Mouse (Mus musculus) limb, embryonic 14.5 days (tissue): ENCODE results near the gene Prss12. TPM values are rescaled to one million over a fixed set of nuclear protein-coding genes. Genes with fewer than 3 reads are reported as not detected.
A peak's percentile ranks its signal among the peaks of the same experiment; 100 is the strongest.

Experiments used
- ATAC-seq: fragments of 200-750 bp; cut with Nextera tagmentation; 2 replicates; pipeline ENCODE4 v1.8.0; 2017; ENCODE audit warnings: low read depth, moderate number of reproducible peaks, moderate TSS enrichment; ENCODE audit not compliant: low FRiP score
- DNase-seq: peaks from one replicate; pipeline ENCODE4 v3.0.0-alpha.2; 2015; ENCODE audit warnings: low spot score
- H3K27ac ChIP-seq: fragments of 300-500 bp; sonication (generic); replicated peaks from 2 replicates; pipeline ENCODE4 v1.5.1; 2014; ENCODE audit warnings: low read depth, mild to moderate bottlenecking, low read length, moderate library complexity, mixed read lengths
- H3K27me3 ChIP-seq: fragments of 300-500 bp; sonication (generic); 2 replicates; pipeline ENCODE4 v1.6.1; 2014; ENCODE audit warnings: low read length, mixed read lengths; ENCODE audit not compliant: control insufficient read depth, insufficient read depth
- H3K36me3 ChIP-seq: fragments of 300-500 bp; sonication (generic); 2 replicates; pipeline ENCODE4 v1.6.1; 2014; ENCODE audit warnings: mild to moderate bottlenecking, low read length, moderate library complexity, mixed read lengths; ENCODE audit not compliant: control insufficient read depth, insufficient read depth
- H3K4me1 ChIP-seq: fragments of 300-500 bp; sonication (generic); 2 replicates; pipeline ENCODE4 v1.6.1; 2014; ENCODE audit warnings: antibody characterized with exemption, low read length, mixed read lengths; ENCODE audit not compliant: control insufficient read depth, insufficient read depth
- H3K4me2 ChIP-seq: fragments of 300-500 bp; sonication (generic); replicated peaks from 2 replicates; pipeline ENCODE4 v1.6.1; 2014; ENCODE audit warnings: low read depth, mild to moderate bottlenecking, low read length, moderate library complexity; ENCODE audit not compliant: severe bottlenecking
- H3K4me3 ChIP-seq: fragments of 300-500 bp; sonication (generic); replicated peaks from 2 replicates; pipeline ENCODE4 v1.5.1; 2014; ENCODE audit warnings: low read length
- H3K9ac ChIP-seq: fragments of 300-500 bp; sonication (generic); 2 replicates; pipeline ENCODE4 v1.6.1; 2014; ENCODE audit warnings: mild to moderate bottlenecking, low read depth, low read length, moderate library complexity; ENCODE audit not compliant: severe bottlenecking
- H3K9me3 ChIP-seq: fragments of 300-500 bp; sonication (generic); 2 replicates; pipeline ENCODE4 v1.6.1; 2016; ENCODE audit warnings: low read length; ENCODE audit not compliant: control insufficient read depth
- POLR2A ChIP-seq: fragments of 200-500 bp; IDR thresholded peaks from 2 replicates; pipeline ENCODE4 v1.8.0; 2012; ENCODE audit warnings: inconsistent platforms, mild to moderate bottlenecking, moderate library complexity, borderline replicate concordance; ENCODE audit not compliant: insufficient read depth, insufficient read length; ENCODE audit errors: extremely low read depth
- WGBS: fragments of 180-500 bp; shearing (Covaris S2); extraction: QIAGEN DNeasy Blood & Tissue Kit; methylation state at CpG from one replicate; pipeline ENCODE4 v1.1.7; 2014; 5-methylcytosine and 5-hydroxymethylcytosine counted together
- polyA plus RNA-seq, 2 experiments: library from polyadenylated mRNA; depleted of rRNA in 1 of 2; stranded (reverse) in 1 of 2; unstranded in 1 of 2; fragments of >200 nt; fragmentation: Nextera tagmentation in 1 of 2; extraction: Ambion mirVana in 1 of 2; gene quantifications; 2 replicates each; pipeline versions ENCODE4 v1.2.1 to v1.2.3; 2012 to 2014

The Prss12 gene
- polyA plus RNA-seq, 2 experiments, result 17.6 to 20.1 TPM

DNA sequence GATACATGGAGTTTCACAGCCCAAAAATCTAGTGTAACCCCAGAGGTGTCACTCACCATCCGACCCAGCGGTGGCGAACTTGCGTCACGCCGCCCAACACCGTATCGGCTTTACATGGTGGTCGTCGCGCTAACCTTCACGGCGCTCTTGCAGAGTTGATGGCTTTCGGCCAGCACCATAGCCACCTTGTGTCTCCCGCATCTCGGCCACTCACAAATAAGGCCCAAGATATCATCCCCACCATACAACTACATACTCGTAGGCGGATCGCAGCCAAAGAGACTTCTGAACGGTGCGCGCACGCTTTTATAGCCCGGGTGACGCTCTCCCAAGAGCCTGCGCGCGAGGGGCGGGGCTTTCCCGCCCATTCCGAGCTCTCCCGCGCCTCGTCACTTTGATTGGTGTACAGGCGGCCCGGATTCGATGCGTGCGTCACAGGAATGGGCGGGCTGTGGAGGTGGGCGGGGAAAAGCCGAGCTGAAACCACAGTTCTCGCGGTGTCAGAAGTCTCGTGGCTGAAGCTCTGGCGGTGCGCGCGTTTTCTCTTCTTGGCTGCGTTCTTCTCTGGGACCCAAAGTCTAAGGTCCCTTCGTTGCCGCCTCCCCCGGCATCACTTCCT lies 61.5 kb downstream of the Prss12 start:
- TF ChIP-seq POLR2A, result peak; percentile 100; the same call in 1 of the 2 replicates
- peak; percentile 99 for DNase-seq
- under 1% methylated on average over 53 of the region's 53 CpGs for WGBS
- H3K27me3 ChIP-seq, result no peaks in the 10 kb centered on the region
- peak overlapping the region; percentile 99 for H3K27ac ChIP-seq
- peak; percentile 96 for ATAC-seq
- H3K4me2 ChIP-seq, result peak overlapping the region; percentile 62
- H3K4me1 ChIP-seq, result peaks cover 11% of the 10 kb centered on the region
- peak overlapping the region; percentile 60 for H3K4me3 ChIP-seq
- H3K36me3 ChIP-seq, result peaks cover 8% of the 10 kb centered on the region; the same call in 1 of the 2 replicates
- no peaks in the 10 kb centered on the region for H3K9me3 ChIP-seq
- peak overlapping the region; percentile 89 for H3K9ac ChIP-seq

GRCm38 (mm10) chr3:123508675-123509376 lies 62.1 kb downstream of the Prss12 start:
- H3K27me3 ChIP-seq, result no peaks in the 10 kb centered on the region
- H3K4me1 ChIP-seq, result peaks cover 11% of the 10 kb centered on the region
- DNase-seq (peak; percentile 49), ATAC-seq (peak; percentile 67)
- peak overlapping the region; percentile 55 for H3K4me2 ChIP-seq
- H3K9me3 ChIP-seq, result no peaks in the 10 kb centered on the region
- H3K9ac ChIP-seq, result peak overlapping the region; percentile 85
- H3K27ac ChIP-seq, result peak overlapping the region; percentile 99
- WGBS, result 3% methylated on average over 36 of the region's 36 CpGs
- peak overlapping the region; percentile 60 for H3K4me3 ChIP-seq
- H3K36me3 ChIP-seq, result peaks cover 8% of the 10 kb centered on the region; the same call in 1 of the 2 replicates
- TF ChIP-seq POLR2A, result peak; percentile 91

DNA sequence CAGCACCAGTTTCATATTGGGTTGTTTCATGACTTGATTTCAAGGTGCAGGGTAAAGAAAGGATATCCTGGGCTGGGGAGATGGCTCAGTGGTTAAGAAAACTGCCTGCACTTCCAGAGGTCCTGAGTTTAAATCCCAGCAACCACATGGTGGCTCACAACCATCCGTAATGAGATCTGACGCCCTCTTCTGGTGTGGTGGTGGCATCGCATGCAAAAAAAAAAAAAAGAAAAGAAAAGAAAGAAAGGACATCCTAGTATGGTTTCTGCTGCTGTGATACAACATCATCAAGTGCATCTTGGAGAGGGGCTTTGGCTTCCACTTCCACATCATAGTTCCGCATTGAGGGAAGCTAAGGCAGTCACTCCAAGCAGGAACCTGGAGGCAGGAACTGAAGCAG lies 65.1 kb downstream of the Prss12 start:
- DNase-seq, result no peak
- Histone ChIP-seq H3K9ac (no peak overlapping the region), H3K27ac (no peak overlapping the region), H3K4me3 (no peak overlapping the region), H3K36me3 (peaks cover 5% of the 10 kb centered on the region; the same call in 1 of the 2 replicates), H3K9me3 (no peaks in the 10 kb centered on the region), H3K4me2 (no peak overlapping the region), H3K4me1 (peaks cover 5% of the 10 kb centered on the region), H3K27me3 (no peaks in the 10 kb centered on the region)
- 66% methylated on average over 4 of the region's 4 CpGs for WGBS
- no peak for TF ChIP-seq POLR2A
- ATAC-seq, result no peak

GRCm38 (mm10) chr3:123514886-123515285 lies 68.2 kb downstream of the Prss12 start:
- Histone ChIP-seq H3K36me3 (no peaks in the 10 kb centered on the region), H3K9ac (no peak overlapping the region), H3K27ac (no peak overlapping the region), H3K4me1 (no peaks in the 10 kb centered on the region), H3K9me3 (no peaks in the 10 kb centered on the region), H3K4me2 (no peak overlapping the region), H3K4me3 (no peak overlapping the region), H3K27me3 (no peaks in the 10 kb centered on the region)
- TF ChIP-seq POLR2A, result no peak
- ATAC-seq (no peak), DNase-seq (no peak)
- WGBS, result 41% methylated on average over 5 of the region's 5 CpGs

DNA sequence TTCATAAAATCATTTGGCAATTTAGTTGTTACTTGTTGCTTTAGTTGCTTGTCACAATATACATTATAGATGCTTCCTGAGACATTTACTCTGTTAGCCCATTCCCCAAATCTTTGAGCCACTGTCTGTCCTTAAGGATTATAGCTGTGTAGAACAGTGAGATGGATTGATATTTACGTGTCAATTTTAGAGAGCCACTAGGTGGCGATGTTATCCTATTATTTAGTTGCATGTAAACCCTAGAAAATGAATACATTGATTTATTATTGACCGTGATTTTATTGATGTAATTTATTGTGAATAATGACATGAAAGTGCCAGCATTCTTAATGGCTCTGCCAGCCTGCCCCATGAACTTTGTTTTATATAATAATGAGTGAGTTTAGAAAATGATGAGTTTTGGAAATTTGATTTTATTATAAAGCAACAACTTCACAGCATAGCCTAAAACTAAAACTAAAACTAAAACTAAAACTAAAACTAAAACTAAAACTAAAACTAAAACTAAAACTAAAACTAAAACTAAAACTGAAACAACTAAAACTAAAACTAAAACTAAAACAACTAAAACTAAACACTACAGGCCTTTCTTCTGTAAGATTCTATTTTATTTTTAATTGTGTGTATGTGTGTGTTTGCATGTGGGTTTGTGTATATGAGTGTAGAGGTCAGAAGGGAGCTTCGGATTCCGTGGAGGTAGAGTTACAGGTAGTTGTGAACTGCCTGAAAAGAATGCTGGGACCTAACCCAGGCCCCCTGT lies 69.1 kb downstream of the Prss12 start:
- 18% methylated on average over 5 of the region's 5 CpGs for WGBS
- DNase-seq, result peak; percentile 72

More for the DNA sequence above, 69.1 kb downstream of the Prss12 start:
- Histone ChIP-seq H3K9ac (no peak overlapping the region), H3K36me3 (no peaks in the 10 kb centered on the region), H3K4me3 (no peak overlapping the region), H3K27me3 (no peaks in the 10 kb centered on the region), H3K9me3 (no peaks in the 10 kb centered on the region), H3K4me2 (no peak overlapping the region), H3K4me1 (no peaks in the 10 kb centered on the region), H3K27ac (no peak overlapping the region)
- 0 out of 2 replicates have a peak, but pooled peaks have one; percentile 35 for ATAC-seq
- no peak for TF ChIP-seq POLR2A
